Mouse (Mus musculus): ENCODE data around the gene Olfr1065. TPM values are rescaled to one million over a fixed set of nuclear protein-coding genes. Genes with fewer than 3 reads are reported as not detected.
"Not testable (repeated sequence)": the region's sequence is repeated elsewhere in the genome, so short reads cannot be mapped to it uniquely, and the experiment has no call there.

Gene Olfr1065
- polyA plus RNA-seq (2015; fragmentation: Nextera tagmentation; extraction: Ambion mirVana): not detected in 2 replicates

DNA sequence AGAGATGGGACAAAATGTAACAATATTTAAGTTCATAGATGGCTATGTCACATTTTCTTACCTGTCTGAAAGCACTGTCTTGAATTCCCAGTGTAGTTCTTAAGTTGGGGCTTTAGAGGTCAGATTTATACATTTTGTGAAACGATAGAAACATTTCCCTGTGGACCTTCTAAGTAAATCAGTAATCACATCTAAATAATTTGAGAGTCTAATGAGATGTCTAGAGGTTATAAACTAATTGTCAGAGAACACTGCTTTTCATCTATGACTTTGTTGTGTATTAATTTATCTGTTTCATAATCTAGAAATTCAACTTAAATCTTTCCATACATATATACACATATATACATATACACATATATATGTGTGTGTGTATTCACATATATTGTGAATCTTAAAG, at the start of gene Olfr1065:
Gene Olfr1065, minus strand, starts transcription at position 101 of the 400 bp plus-strand sequence.
- H3K36me3 ChIP-seq (ENCODE audit: control insufficient read depth, insufficient read depth, low read length); H3K4me1 ChIP-seq (ENCODE audit: control insufficient read depth, insufficient read depth, low read length): not testable (repeated sequence)
- WGBS: no CpG with 5 or more reads among the region's 1 CpGs

GRCm38 (mm10) chr2:86487286-86487685, 36.9 kb upstream of the Olfr1065 start, which contains the start of gene Olfr228:
Gene Olfr228, minus strand, starts transcription at chr2:86487386.
- H3K27ac ChIP-seq (ENCODE audit: low read length): no peak within 1 kb of the TSS
- no peak within 1 kb of the TSS for H3K9ac ChIP-seq (ENCODE audit: low read length)
- ATAC-seq (ENCODE audit: insufficient read depth, low FRiP score): no peak
- H3K27me3 ChIP-seq (ENCODE audit: control insufficient read depth, insufficient read depth, low read length): no peaks in the 10 kb centered on the region
- no peaks in the 10 kb centered on the region for H3K4me1 ChIP-seq (ENCODE audit: control insufficient read depth, insufficient read depth, low read length)
- no peak within 1 kb of the TSS for H3K4me3 ChIP-seq (replicated peaks; ENCODE audit: low read length)
- no peaks in the 10 kb centered on the region for H3K36me3 ChIP-seq (ENCODE audit: control insufficient read depth, insufficient read depth, low read length)
- H3K4me2 ChIP-seq (ENCODE audit: low read depth, low read length): no peak within 1 kb of the TSS
- WGBS: 30% methylated on average over 1 of the region's 1 CpGs
- H3K9me3 ChIP-seq (replicated peaks; ENCODE audit: control insufficient read depth, low read length): no peaks in the 10 kb centered on the region

More for the DNA sequence above, at the start of gene Olfr1065:
- H3K9ac ChIP-seq (ENCODE audit: low read length); H3K27me3 ChIP-seq (ENCODE audit: control insufficient read depth, insufficient read depth, low read length); H3K4me2 ChIP-seq (ENCODE audit: low read depth, low read length); ATAC-seq (ENCODE audit: insufficient read depth, low FRiP score); H3K27ac ChIP-seq (ENCODE audit: low read length); H3K9me3 ChIP-seq (replicated peaks; ENCODE audit: control insufficient read depth, low read length); H3K4me3 ChIP-seq (replicated peaks; ENCODE audit: low read length): not testable (repeated sequence)

GRCm38 (mm10) chr2:86464442-86465109, 14.2 kb upstream of the Olfr1065 start:
- ATAC-seq (ENCODE audit: insufficient read depth, low FRiP score): no peak
- 27% methylated on average over 10 of the region's 10 CpGs for WGBS
- no peaks in the 10 kb centered on the region for H3K9me3 ChIP-seq (replicated peaks; ENCODE audit: control insufficient read depth, low read length)
- H3K27ac ChIP-seq (ENCODE audit: low read length): no peak overlapping the region
- 0 out of 2 replicates have a peak overlapping the region, but pooled peaks have one; percentile 10 for H3K4me3 ChIP-seq (replicated peaks; ENCODE audit: low read length)
- no peaks in the 10 kb centered on the region for H3K27me3 ChIP-seq (ENCODE audit: control insufficient read depth, insufficient read depth, low read length)
- H3K9ac ChIP-seq (ENCODE audit: low read length): peak overlapping the region; percentile 43; the same call in 1 of the 2 replicates
- H3K4me1 ChIP-seq (ENCODE audit: control insufficient read depth, insufficient read depth, low read length): no peaks in the 10 kb centered on the region
- no peaks in the 10 kb centered on the region for H3K36me3 ChIP-seq (ENCODE audit: control insufficient read depth, insufficient read depth, low read length)
- peak overlapping the region; percentile 43 for H3K4me2 ChIP-seq (ENCODE audit: low read depth, low read length)

DNA sequence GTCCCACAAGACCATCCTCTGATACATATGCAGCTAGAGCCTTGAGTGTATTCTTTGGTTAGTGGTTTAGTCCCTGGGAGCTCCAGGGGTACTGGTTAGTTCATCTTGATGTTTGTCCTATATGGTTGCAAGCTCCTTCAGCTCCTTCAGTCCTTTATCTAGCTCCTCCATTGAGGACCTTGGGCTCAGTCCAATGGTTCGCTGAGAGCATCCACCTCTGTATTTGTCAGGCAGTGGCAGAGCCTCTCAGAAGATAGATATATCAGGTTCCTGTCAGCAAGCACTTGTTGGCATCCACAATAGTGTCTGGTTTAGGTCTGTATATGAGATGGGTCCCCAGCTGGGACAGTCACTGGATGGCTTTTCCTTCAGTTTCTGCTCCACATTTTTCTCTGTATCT, 10.0 kb upstream of the Olfr1065 start:
- no peak for ATAC-seq (ENCODE audit: insufficient read depth, low FRiP score)
- Histone ChIP-seq H3K27me3 (ENCODE audit: control insufficient read depth, insufficient read depth, low read length) (no peaks in the 10 kb centered on the region), H3K4me2 (ENCODE audit: low read depth, low read length) (no peak overlapping the region), H3K27ac (ENCODE audit: low read length) (no peak overlapping the region), H3K36me3 (ENCODE audit: control insufficient read depth, insufficient read depth, low read length) (no peaks in the 10 kb centered on the region), H3K9ac (ENCODE audit: low read length) (no peak overlapping the region), H3K9me3 (replicated peaks; ENCODE audit: control insufficient read depth, low read length) (no peaks in the 10 kb centered on the region), H3K4me1 (ENCODE audit: control insufficient read depth, insufficient read depth, low read length) (no peaks in the 10 kb centered on the region), H3K4me3 (replicated peaks; ENCODE audit: low read length) (no peak overlapping the region)
- 61% methylated on average over 1 of the region's 1 CpGs for WGBS

- ATAC-seq (ENCODE audit: insufficient read depth, low FRiP score): no peak
- WGBS: 70% methylated on average over 1 of the region's 1 CpGs
- H3K27me3 ChIP-seq (ENCODE audit: control insufficient read depth, insufficient read depth, low read length): no peaks in the 10 kb centered on the region
- H3K9me3 ChIP-seq (replicated peaks; ENCODE audit: control insufficient read depth, low read length): no peaks in the 10 kb centered on the region
- no peak within 1 kb of the TSS for H3K27ac ChIP-seq (ENCODE audit: low read length)
- no peak within 1 kb of the TSS for H3K9ac ChIP-seq (ENCODE audit: low read length)
- no peak within 1 kb of the TSS for H3K4me2 ChIP-seq (ENCODE audit: low read depth, low read length)
- no peaks in the 10 kb centered on the region for H3K36me3 ChIP-seq (ENCODE audit: control insufficient read depth, insufficient read depth, low read length)
- H3K4me3 ChIP-seq (replicated peaks; ENCODE audit: low read length): no peak within 1 kb of the TSS
- H3K4me1 ChIP-seq (ENCODE audit: control insufficient read depth, insufficient read depth, low read length): no peaks in the 10 kb centered on the region
Observed at GRCm38 (mm10) chr2:86456169-86456568, 5.8 kb upstream of the Olfr1065 start, which contains the start of gene Olfr1066. Gene Olfr1066, minus strand, starts transcription at chr2:86456269.

- not testable (repeated sequence) for H3K9ac ChIP-seq (ENCODE audit: low read length); H3K9me3 ChIP-seq (replicated peaks; ENCODE audit: control insufficient read depth, low read length); H3K27me3 ChIP-seq (ENCODE audit: control insufficient read depth, insufficient read depth, low read length); H3K4me1 ChIP-seq (ENCODE audit: control insufficient read depth, insufficient read depth, low read length); H3K4me3 ChIP-seq (replicated peaks; ENCODE audit: low read length); H3K36me3 ChIP-seq (ENCODE audit: control insufficient read depth, insufficient read depth, low read length); H3K27ac ChIP-seq (ENCODE audit: low read length); ATAC-seq (ENCODE audit: insufficient read depth, low FRiP score); H3K4me2 ChIP-seq (ENCODE audit: low read depth, low read length)
- WGBS: 65% methylated on average over 1 of the region's 1 CpGs
Observed at GRCm38 (mm10) chr2:86442101-86442500, 8.3 kb downstream of the Olfr1065 start.

DNA sequence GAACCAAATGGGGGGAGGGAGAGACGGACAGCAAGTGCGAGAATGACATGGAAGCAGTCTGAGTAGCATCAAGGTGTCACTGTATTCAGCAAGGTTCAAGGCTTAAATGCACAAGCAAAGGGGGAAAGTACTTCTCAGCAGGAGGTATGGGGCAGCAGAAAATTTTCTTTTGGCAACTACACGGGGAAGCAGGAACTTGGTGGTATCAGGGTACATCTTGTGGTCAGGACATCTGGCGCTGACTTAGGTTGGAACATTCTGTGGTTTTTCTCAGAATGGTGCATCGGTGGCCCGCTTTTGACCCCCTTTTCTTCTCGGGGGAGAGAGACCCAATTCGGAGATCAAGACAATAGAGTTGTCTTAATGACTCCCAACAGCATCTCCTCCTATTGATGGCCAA, 21.9 kb downstream of the Olfr1065 start:
- H3K27me3 ChIP-seq (ENCODE audit: control insufficient read depth, insufficient read depth, low read length); H3K4me3 ChIP-seq (replicated peaks; ENCODE audit: low read length); H3K9me3 ChIP-seq (replicated peaks; ENCODE audit: control insufficient read depth, low read length); H3K4me2 ChIP-seq (ENCODE audit: low read depth, low read length); ATAC-seq (ENCODE audit: insufficient read depth, low FRiP score); H3K4me1 ChIP-seq (ENCODE audit: control insufficient read depth, insufficient read depth, low read length); H3K36me3 ChIP-seq (ENCODE audit: control insufficient read depth, insufficient read depth, low read length); H3K9ac ChIP-seq (ENCODE audit: low read length); H3K27ac ChIP-seq (ENCODE audit: low read length): not testable (repeated sequence)
- WGBS: 88% methylated on average over 8 of the region's 8 CpGs

- H3K9ac ChIP-seq (ENCODE audit: low read length); H3K9me3 ChIP-seq (replicated peaks; ENCODE audit: control insufficient read depth, low read length); H3K4me3 ChIP-seq (replicated peaks; ENCODE audit: low read length); H3K36me3 ChIP-seq (ENCODE audit: control insufficient read depth, insufficient read depth, low read length); H3K27ac ChIP-seq (ENCODE audit: low read length); ATAC-seq (ENCODE audit: insufficient read depth, low FRiP score); H3K27me3 ChIP-seq (ENCODE audit: control insufficient read depth, insufficient read depth, low read length); H3K4me2 ChIP-seq (ENCODE audit: low read depth, low read length); H3K4me1 ChIP-seq (ENCODE audit: control insufficient read depth, insufficient read depth, low read length): not testable (repeated sequence)
Observed at GRCm38 (mm10) chr2:86426649-86427048, 23.7 kb downstream of the Olfr1065 start, which contains the start of gene Olfr1062. Gene Olfr1062, minus strand, starts transcription at chr2:86426749.

- H3K27ac ChIP-seq (ENCODE audit: low read length): no peak within 1 kb of the TSS
- 73% methylated on average over 1 of the region's 1 CpGs for WGBS
- H3K36me3 ChIP-seq (ENCODE audit: control insufficient read depth, insufficient read depth, low read length): no peaks in the 10 kb centered on the region
- H3K9me3 ChIP-seq (replicated peaks; ENCODE audit: control insufficient read depth, low read length): no peaks in the 10 kb centered on the region
- H3K27me3 ChIP-seq (ENCODE audit: control insufficient read depth, insufficient read depth, low read length): no peaks in the 10 kb centered on the region
- no peak within 1 kb of the TSS for H3K9ac ChIP-seq (ENCODE audit: low read length)
- H3K4me2 ChIP-seq (ENCODE audit: low read depth, low read length): no peak within 1 kb of the TSS
- ATAC-seq (ENCODE audit: insufficient read depth, low FRiP score): no peak
- no peak within 1 kb of the TSS for H3K4me3 ChIP-seq (replicated peaks; ENCODE audit: low read length)
- H3K4me1 ChIP-seq (ENCODE audit: control insufficient read depth, insufficient read depth, low read length): no peaks in the 10 kb centered on the region
Observed at GRCm38 (mm10) chr2:86413950-86414349, 36.4 kb downstream of the Olfr1065 start, which contains the start of gene Olfr1061. Gene Olfr1061, minus strand, starts transcription at chr2:86414050.
